Mouse (Mus musculus) spleen, adult 2 months (tissue): ENCODE results near the gene Wars2.

ENCODE experiments used
- CTCF ChIP-seq: fragments of 200-500 bp; IDR thresholded peaks from 2 replicates; pipeline ENCODE4 v1.5.1; 2011; ENCODE audit warnings: mild to moderate bottlenecking, inconsistent platforms; ENCODE audit not compliant: insufficient read depth, insufficient read length, insufficient replicate concordance; ENCODE audit errors: extremely low read depth
- POLR2A ChIP-seq: fragments of 200-500 bp; IDR thresholded peaks from 2 replicates; pipeline ENCODE4 v1.6.1; 2011; ENCODE audit warnings: low read depth, low read length, inconsistent platforms

DNA sequence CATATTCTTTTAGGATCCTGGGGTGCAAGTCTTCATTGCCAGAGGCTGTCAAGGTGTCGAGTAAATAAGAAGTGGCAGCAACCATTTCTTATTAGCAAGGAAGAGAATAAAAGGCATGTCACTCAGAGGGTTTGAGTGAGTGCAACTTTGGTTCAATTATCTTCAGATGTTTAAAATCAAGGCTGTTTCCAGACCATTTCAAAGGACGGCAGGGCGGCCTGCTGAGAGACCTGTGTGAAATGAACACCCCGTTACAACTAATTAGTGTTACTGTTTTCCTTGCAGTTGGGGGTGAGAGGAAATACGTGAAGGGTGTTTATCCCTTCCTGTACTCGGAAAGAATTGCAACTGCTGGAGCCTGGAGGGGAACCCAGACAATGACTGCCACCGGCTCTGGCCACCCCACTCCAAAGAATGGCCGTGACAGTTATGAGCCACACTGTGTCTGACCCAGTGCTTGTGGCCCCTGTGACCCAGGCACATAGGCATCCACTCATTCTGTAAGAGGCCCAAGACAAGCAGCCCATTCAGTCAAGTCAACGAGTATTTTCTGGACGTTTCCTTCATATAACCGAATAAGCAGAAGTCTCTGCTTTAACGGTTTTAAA is 137.2 kb downstream of the Wars2 start:
- no peak for TF ChIP-seq CTCF
- TF ChIP-seq POLR2A: no peak
